Mouse (Mus musculus) v-Abl transformed pro-B cells (cell line): Measurements from ENCODE around the gene Cela2a.
"Not testable (repeated sequence)": the region's sequence is repeated elsewhere in the genome, so short reads cannot be mapped to it uniquely, and the experiment has no call there.

ENCODE experiments used
- in situ Hi-C, 2 experiments: fragments of 400-800 bp; cut with MboI; formaldehyde crosslinking; loops; one replicate each; pipeline ENCODE4 v1.15.1; 2025; ENCODE audit not compliant: unreplicated experiment in 2 of 2

Cela2a gene

GRCm38 (mm10) chr4:141787462-141787861 lies 38.5 kb downstream of the Cela2a start:
- in situ Hi-C loops: loop anchor here in 1 of 2 experiments (25.0 kb wide), 2 partner anchors 125 to 350 kb away; partner anchors contain the start of genes Plekhm2, Srarp and Zbtb17

GRCm38 (mm10) chr4:141787046-141787445 lies 38.9 kb downstream of the Cela2a start:
- in situ Hi-C loops: loop anchor here in 1 of 2 experiments (25.0 kb wide), 2 partner anchors 125 to 350 kb away; partner anchors contain the start of genes Plekhm2, Srarp and Zbtb17

GRCm38 (mm10) chr4:141786141-141786540 lies 39.8 kb downstream of the Cela2a start:
- in situ Hi-C loops: loop anchor here in 1 of 2 experiments (25.0 kb wide), 2 partner anchors 124 to 349 kb away; partner anchors contain the start of genes Plekhm2, Srarp and Zbtb17

- in situ Hi-C loops: loop anchor here (5.0 to 25.0 kb wide), 3 partner anchors 48 to 348 kb away; partner anchors contain the start of genes Plekhm2 (in 1 of the 2), Srarp (in 1 of the 2) and Zbtb17 (in 1 of the 2)
These were observed 41.1 kb downstream of the Cela2a start for GRCm38 (mm10) chr4:141784835-141785234.

- in situ Hi-C loops: loop anchor here (5.0 to 25.0 kb wide), 3 partner anchors 44 to 344 kb away; partner anchors contain the start of genes Plekhm2 (in 1 of the 2), Srarp (in 1 of the 2) and Zbtb17 (in 1 of the 2)
These were observed 44.6 kb downstream of the Cela2a start for GRCm38 (mm10) chr4:141781201-141781985.

- in situ Hi-C loops: loop anchor here (5.0 to 25.0 kb wide), 3 partner anchors 43 to 343 kb away; partner anchors contain the start of genes Plekhm2 (in 1 of the 2), Srarp (in 1 of the 2) and Zbtb17 (in 1 of the 2)
These were observed 46.1 kb downstream of the Cela2a start for GRCm38 (mm10) chr4:141779828-141780227.

GRCm38 (mm10) chr4:141773019-141773418 lies 52.9 kb downstream of the Cela2a start:
- in situ Hi-C loops: not testable (repeated sequence)

GRCm38 (mm10) chr4:141771823-141772222 lies 54.1 kb downstream of the Cela2a start:
- in situ Hi-C loops: no loop called here

- in situ Hi-C loops: no loop called here
These were observed 56.3 kb downstream of the Cela2a start for GRCm38 (mm10) chr4:141769501-141770160.

GRCm38 (mm10) chr4:141767353-141768036 lies 58.5 kb downstream of the Cela2a start:
- in situ Hi-C loops: no loop called here

- in situ Hi-C loops: no loop called here
These were observed 59.1 kb downstream of the Cela2a start for GRCm38 (mm10) chr4:141766668-141767352.

GRCm38 (mm10) chr4:141766316-141766667 lies 59.7 kb downstream of the Cela2a start:
- in situ Hi-C loops: no loop called here

GRCm38 (mm10) chr4:141765008-141765407 lies 61.0 kb downstream of the Cela2a start:
- in situ Hi-C loops: no loop called here
